Mouse (Mus musculus): ENCODE data around the gene Pbx1.

Gene Pbx1

GRCm38 (mm10) chr1:168309101-168309521 lies 123.0 kb downstream of the Pbx1 start:
- in situ Hi-C loops (cut with MboI; ENCODE audit: unreplicated experiment in 2 of 2) = no loop called here

- in situ Hi-C loops (cut with MboI; ENCODE audit: unreplicated experiment in 2 of 2) = no loop called here
These were observed 124.5 kb downstream of the Pbx1 start for GRCm38 (mm10) chr1:168307275-168308182.

GRCm38 (mm10) chr1:168300505-168300904 lies 131.6 kb downstream of the Pbx1 start:
- in situ Hi-C loops (cut with MboI; ENCODE audit: unreplicated experiment in 2 of 2) = no loop called here

GRCm38 (mm10) chr1:168299928-168300365 lies 132.1 kb downstream of the Pbx1 start:
- in situ Hi-C loops (cut with MboI; ENCODE audit: unreplicated experiment in 2 of 2) = no loop called here

- in situ Hi-C loops (cut with MboI; ENCODE audit: unreplicated experiment in 2 of 2) = no loop called here
These were observed 132.9 kb downstream of the Pbx1 start for GRCm38 (mm10) chr1:168299181-168299580.

- in situ Hi-C loops (cut with MboI; ENCODE audit: unreplicated experiment in 2 of 2) = no loop called here
These were observed 135.8 kb downstream of the Pbx1 start for GRCm38 (mm10) chr1:168296290-168296689.

- in situ Hi-C loops (cut with MboI; ENCODE audit: unreplicated experiment in 2 of 2) = no loop called here
These were observed 136.3 kb downstream of the Pbx1 start for GRCm38 (mm10) chr1:168295782-168296181.

GRCm38 (mm10) chr1:168293673-168294072 lies 138.4 kb downstream of the Pbx1 start:
- in situ Hi-C loops (cut with MboI; ENCODE audit: unreplicated experiment in 2 of 2) = no loop called here

GRCm38 (mm10) chr1:168292106-168292505 lies 140.0 kb downstream of the Pbx1 start:
- in situ Hi-C loops (cut with MboI; ENCODE audit: unreplicated experiment in 2 of 2) = no loop called here

- in situ Hi-C loops (cut with MboI; ENCODE audit: unreplicated experiment in 2 of 2) = no loop called here
These were observed 140.4 kb downstream of the Pbx1 start for GRCm38 (mm10) chr1:168291643-168292040.

- in situ Hi-C loops (cut with MboI; ENCODE audit: unreplicated experiment in 2 of 2) = no loop called here
These were observed 140.9 kb downstream of the Pbx1 start for GRCm38 (mm10) chr1:168291001-168291642.

GRCm38 (mm10) chr1:168290236-168290985 lies 141.7 kb downstream of the Pbx1 start:
- in situ Hi-C loops (cut with MboI; ENCODE audit: unreplicated experiment in 2 of 2) = no loop called here

- in situ Hi-C loops (cut with MboI; ENCODE audit: unreplicated experiment in 2 of 2) = no loop called here
These were observed 143.1 kb downstream of the Pbx1 start for GRCm38 (mm10) chr1:168288891-168289545.

GRCm38 (mm10) chr1:168287843-168288591 lies 144.1 kb downstream of the Pbx1 start:
- in situ Hi-C loops (cut with MboI; ENCODE audit: unreplicated experiment in 2 of 2) = no loop called here

- in situ Hi-C loops (cut with MboI; ENCODE audit: unreplicated experiment in 2 of 2) = no loop called here
These were observed 145.0 kb downstream of the Pbx1 start for GRCm38 (mm10) chr1:168286862-168287650.

- in situ Hi-C loops (cut with MboI; ENCODE audit: unreplicated experiment in 2 of 2) = no loop called here
These were observed 147.4 kb downstream of the Pbx1 start for GRCm38 (mm10) chr1:168284566-168285141.

- in situ Hi-C loops (cut with MboI; ENCODE audit: unreplicated experiment in 2 of 2) = no loop called here
These were observed 148.1 kb downstream of the Pbx1 start for GRCm38 (mm10) chr1:168283841-168284565.

GRCm38 (mm10) chr1:168283421-168283820 lies 148.6 kb downstream of the Pbx1 start:
- in situ Hi-C loops (cut with MboI; ENCODE audit: unreplicated experiment in 2 of 2) = no loop called here

All from v-Abl transformed pro-B cells (cell line).